Mouse (Mus musculus): ENCODE results near the gene Ccnc. TPM values are rescaled to one million over a fixed set of nuclear protein-coding genes. Genes with fewer than 3 reads are reported as not detected.

Ccnc gene
- total RNA-seq, 2 experiments from 2014 or later, result 39.3 to 42.2 TPM

- no peak for DNase-seq
Measured at GRCm38 (mm10) chr4:21807204-21807603, 79.7 kb downstream of the Ccnc start.

Other genes starting within 250 kb of the Ccnc start
- gene Prdm13, start 41.7 kb upstream of the Ccnc start, total RNA-seq (2021), result not detected
- 10 to 100 TPM; 51.2 to 58.8 TPM for gene Usp45, start 39.5 kb downstream of the Ccnc start, total RNA-seq (2021)
- 10 to 100 TPM; 25.4 to 26.7 TPM for gene Tstd3, start 39.5 kb downstream of the Ccnc start, total RNA-seq (2021)
- 100 to 1,000 TPM; 195 to 242 TPM for gene Pnisr, start 119.9 kb downstream of the Ccnc start, total RNA-seq (2021)
- 10 to 100 TPM in 1 of 2 experiments, 1 to 10 TPM in 1; 10.0 to 12.7 TPM for gene Coq3, start 152.0 kb downstream of the Ccnc start, total RNA-seq (2021)
- gene Faxc, start 203.6 kb downstream of the Ccnc start, total RNA-seq (2021), result 10 to 100 TPM; 51.1 to 53.7 TPM